Mouse (Mus musculus) liver, embryonic 14.5 days (tissue): ENCODE results near the gene Scnn1g.

Source experiments
- CTCF ChIP-seq: IDR thresholded peaks from 2 replicates; pipeline ENCODE4 v1.5.1; 2016; ENCODE audit warnings: antibody characterized with exemption, low read depth, control low read depth
- EP300 ChIP-seq: IDR thresholded peaks from 2 replicates; pipeline ENCODE4 v1.6.1; 2016; ENCODE audit warnings: antibody characterized with exemption, low read depth

- TF ChIP-seq CTCF (no peak), EP300 (no peak)
Measured at GRCm38 (mm10) chr7:121767900-121768299, 33.6 kb downstream of the Scnn1g start.
